Mouse (Mus musculus) ES-E14 (cell line): ENCODE measurements at regions not wholly inside any gene's neighbourhood (a gene's known extent, or its start where the extent isn't known, plus 50 kb on each side); places are given as distances from the start of the nearest gene placed in this dataset.

Experiments used
- DNase-seq: peaks from one replicate; pipeline ENCODE4 v3.0.0-alpha.2; 2013; ENCODE audit warnings: low read depth, low spot score
- H3K27ac ChIP-seq: 2 replicates; pipeline ENCODE4 v1.5.1; 2012; ENCODE audit warnings: low read depth, mild to moderate bottlenecking, low read length, moderate library complexity, mixed read lengths; ENCODE audit not compliant: poor library complexity, insufficient read depth, severe bottlenecking
- H3K36me3 ChIP-seq: 2 replicates; pipeline ENCODE4 v1.6.1; 2012; ENCODE audit warnings: mild to moderate bottlenecking, low read length, moderate library complexity, mixed read lengths; ENCODE audit not compliant: control insufficient read depth, poor library complexity, insufficient read depth, severe bottlenecking
- H3K4me1 ChIP-seq, 2 experiments: fragments of 150-350 bp in 1 of 2; sonication (generic) in 1 of 2; 2 replicates each; pipeline ENCODE4 v1.6.1; 2012; ENCODE audit warnings: low read length in 2 of 2, mild to moderate bottlenecking in 1 of 2, mixed read lengths in 1 of 2; ENCODE audit not compliant: control insufficient read depth in 2 of 2, insufficient read depth in 2 of 2, poor library complexity in 1 of 2
- H3K4me3 ChIP-seq, 2 experiments: fragments of 150-350 bp in 1 of 2; sonication (generic) in 1 of 2; 2 replicates each; pipeline ENCODE4 v1.5.1; 2012; ENCODE audit warnings: low read length in 2 of 2, low read depth in 1 of 2, mild to moderate bottlenecking in 1 of 2, mixed read lengths in 1 of 2; ENCODE audit not compliant: insufficient read depth in 1 of 2, poor library complexity in 1 of 2, severe bottlenecking in 1 of 2
- H3K9ac ChIP-seq: 2 replicates; pipeline ENCODE4 v1.6.1; 2012; ENCODE audit warnings: low read depth, mild to moderate bottlenecking, low read length, mixed read lengths; ENCODE audit not compliant: poor library complexity, insufficient read depth, severe bottlenecking
- H3K9me3 ChIP-seq: fragments of 150-350 bp; sonication (generic); 2 replicates; pipeline ENCODE4 v1.6.1; 2012; ENCODE audit warnings: low read depth, mild to moderate bottlenecking, low read length; ENCODE audit not compliant: control insufficient read depth, insufficient read depth
- CHD2 ChIP-seq: IDR thresholded peaks from 2 replicates; pipeline ENCODE4 v1.6.1; 2014; ENCODE audit warnings: mild to moderate bottlenecking, low read depth, low read length, inconsistent platforms
- HCFC1 ChIP-seq: IDR thresholded peaks from 2 replicates; pipeline ENCODE4 v1.6.1; 2012; ENCODE audit warnings: low read length, inconsistent platforms, borderline replicate concordance; ENCODE audit not compliant: insufficient read depth
- MAFK ChIP-seq: IDR thresholded peaks from 2 replicates; pipeline ENCODE4 v1.6.1; 2014; ENCODE audit warnings: mild to moderate bottlenecking, low read depth, low read length, inconsistent platforms; ENCODE audit not compliant: insufficient read depth
- ZC3H11A ChIP-seq: IDR thresholded peaks from 2 replicates; pipeline ENCODE4 v1.6.1; 2012; ENCODE audit warnings: low read depth, mild to moderate bottlenecking, inconsistent platforms, low read length, borderline replicate concordance
- ZNF384 ChIP-seq: IDR thresholded peaks from 2 replicates; pipeline ENCODE4 v1.6.1; 2012; ENCODE audit warnings: low read depth, low read length, inconsistent platforms
- in situ Hi-C, 2 experiments: fragments of 600-800 bp; cut with MboI; formaldehyde crosslinking; loops; one replicate each; pipeline ENCODE4 v1.15.1; 2025; ENCODE audit warnings: low sequenced_read_pairs in 2 of 2, inconsistent platforms in 1 of 2; ENCODE audit not compliant: unreplicated experiment in 2 of 2

DNA sequence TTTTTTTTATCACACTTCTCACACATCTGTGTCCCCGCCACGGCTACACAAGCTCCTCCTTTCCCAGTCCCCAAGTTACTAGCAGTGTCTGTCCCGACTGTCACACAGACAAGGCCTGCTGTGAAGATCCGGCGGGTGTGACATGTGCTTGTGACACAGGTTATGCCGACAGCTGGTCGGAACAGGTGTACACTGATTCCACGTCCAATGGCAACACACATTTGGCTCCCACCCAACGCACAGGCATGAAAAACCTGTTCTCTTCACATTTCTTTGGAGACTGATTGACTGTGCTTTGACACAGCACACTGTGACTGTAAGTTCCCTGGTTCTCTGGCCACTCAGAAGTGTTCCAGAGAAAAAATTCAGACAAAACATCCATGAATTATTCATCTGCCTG lies 281.4 kb downstream of the En1 start:
- H3K9me3 ChIP-seq = peaks cover 1% of the 10 kb centered on the region; the same call in 1 of the 2 replicates

DNA sequence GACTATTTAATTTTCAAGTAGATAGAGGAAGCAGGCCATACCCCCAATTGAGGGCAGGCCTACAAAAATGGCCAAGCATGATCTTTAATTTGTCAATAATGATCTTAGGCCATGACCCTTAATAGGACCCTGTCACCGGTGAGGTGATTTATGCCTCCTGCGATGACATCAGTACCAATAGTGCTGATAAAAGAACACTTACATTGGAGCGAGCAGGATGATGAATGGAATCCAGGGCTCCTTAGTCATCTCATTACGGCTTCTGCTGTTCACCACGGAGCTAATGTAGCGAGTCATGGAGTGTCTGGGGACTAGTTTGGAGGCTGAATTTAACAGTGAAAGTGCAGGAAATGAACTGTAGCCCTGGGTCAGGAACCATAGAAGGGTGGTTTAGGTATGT lies 308.6 kb downstream of the En1 start:
- no peak for TF ChIP-seq ZNF384
- TF ChIP-seq CHD2 = no peak
- no peak for TF ChIP-seq HCFC1
- TF ChIP-seq MAFK = no peak
- no peak for TF ChIP-seq ZC3H11A
- Histone ChIP-seq H3K9ac (no peak overlapping the region), H3K36me3 (no peaks in the 10 kb centered on the region), H3K27ac (no peak overlapping the region), H3K4me3 (no peak overlapping the region), H3K9me3 (no peaks in the 10 kb centered on the region), H3K4me1 (no peaks in the 10 kb centered on the region)
- no peak for DNase-seq
- in situ Hi-C loops = no loop called here

More for the DNA sequence above, 281.4 kb downstream of the En1 start:
- H3K4me1 ChIP-seq = no peaks in the 10 kb centered on the region
- H3K9ac ChIP-seq = no peak overlapping the region
- no peak overlapping the region for H3K4me3 ChIP-seq
- H3K27ac ChIP-seq = no peak overlapping the region
- DNase-seq = no peak
- TF ChIP-seq CHD2 (no peak), HCFC1 (no peak), MAFK (no peak), ZNF384 (no peak), ZC3H11A (no peak)
- in situ Hi-C loops = no loop called here
- no peaks in the 10 kb centered on the region for H3K36me3 ChIP-seq

DNA sequence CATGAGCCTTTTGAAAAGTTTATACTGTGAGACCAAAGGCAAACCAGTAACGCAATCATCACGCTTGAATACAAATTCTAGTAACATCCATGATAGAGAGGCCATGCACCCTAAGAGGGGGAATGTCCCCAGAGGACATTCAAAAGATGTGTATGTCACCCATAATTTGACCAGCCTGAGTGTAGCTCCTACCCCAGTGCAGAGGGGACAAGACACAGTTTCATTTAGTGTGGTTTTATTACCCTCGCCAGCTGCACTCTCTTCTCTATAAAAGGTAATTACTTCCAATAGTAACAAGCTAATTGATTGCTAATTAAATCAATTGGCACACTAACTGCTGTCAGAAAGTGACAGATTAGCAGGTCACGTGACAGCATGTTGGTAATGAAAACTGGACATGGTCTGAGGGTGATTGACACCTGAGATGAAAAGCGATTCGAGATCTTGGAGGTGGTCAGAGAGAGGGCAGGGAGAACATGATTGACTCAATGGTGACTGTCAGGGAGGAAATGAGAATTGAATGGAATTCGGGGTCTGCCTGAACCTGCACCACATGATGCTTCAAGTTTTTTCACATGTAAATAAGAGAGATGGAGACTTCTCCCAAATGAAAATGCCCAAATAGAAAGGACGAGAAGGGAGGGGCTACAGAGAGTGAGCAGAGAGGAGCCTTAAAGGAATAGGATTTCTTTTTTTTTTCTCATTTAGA lies 309.9 kb downstream of the En1 start:
- Histone ChIP-seq H3K4me3 (no peak overlapping the region), H3K9me3 (no peaks in the 10 kb centered on the region), H3K4me1 (no peaks in the 10 kb centered on the region), H3K9ac (no peak overlapping the region), H3K27ac (no peak overlapping the region), H3K36me3 (no peaks in the 10 kb centered on the region)
- TF ChIP-seq CHD2 (no peak), ZNF384 (no peak), MAFK (no peak), HCFC1 (no peak), ZC3H11A (no peak)
- no peak for DNase-seq
- in situ Hi-C loops = no loop called here

GRCm38 (mm10) chr1:120921540-120921939 lies 319.3 kb downstream of the En1 start:
- Histone ChIP-seq H3K9me3 (no peaks in the 10 kb centered on the region), H3K9ac (no peak overlapping the region), H3K4me3 (no peak overlapping the region), H3K36me3 (no peaks in the 10 kb centered on the region), H3K4me1 (no peaks in the 10 kb centered on the region), H3K27ac (no peak overlapping the region)
- in situ Hi-C loops = no loop called here
- TF ChIP-seq HCFC1 (no peak), ZC3H11A (no peak)
- no peak for DNase-seq

DNA sequence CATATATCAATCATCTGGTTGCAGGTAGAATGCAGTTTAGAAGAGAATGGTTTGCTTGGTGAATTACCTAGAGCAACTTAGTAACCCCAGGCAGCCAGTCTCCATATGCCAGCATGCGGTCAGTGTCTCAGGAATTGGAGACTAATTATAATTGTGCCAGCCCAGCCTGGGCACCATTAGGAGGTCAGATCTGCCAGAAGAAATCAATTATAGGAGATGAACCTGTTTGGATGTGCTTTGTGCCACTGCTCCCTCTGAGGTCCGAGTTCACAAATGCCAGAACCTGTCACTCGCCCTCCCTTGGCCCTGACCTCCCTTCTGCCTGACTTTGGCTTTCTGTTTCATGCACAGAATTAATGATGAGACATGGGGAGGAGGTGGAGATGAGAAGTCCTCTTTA lies 323.1 kb downstream of the En1 start:
- Histone ChIP-seq H3K9me3 (no peaks in the 10 kb centered on the region), H3K4me1 (no peaks in the 10 kb centered on the region), H3K4me3 (no peak overlapping the region), H3K27ac (no peak overlapping the region), H3K36me3 (no peaks in the 10 kb centered on the region), H3K9ac (no peak overlapping the region)
- in situ Hi-C loops = no loop called here
- DNase-seq = no peak
- TF ChIP-seq HCFC1 (no peak), CHD2 (no peak), ZNF384 (no peak), ZC3H11A (no peak), MAFK (no peak)
